Mouse (Mus musculus): ENCODE measurements around the gene Kcnk6.

DNA sequence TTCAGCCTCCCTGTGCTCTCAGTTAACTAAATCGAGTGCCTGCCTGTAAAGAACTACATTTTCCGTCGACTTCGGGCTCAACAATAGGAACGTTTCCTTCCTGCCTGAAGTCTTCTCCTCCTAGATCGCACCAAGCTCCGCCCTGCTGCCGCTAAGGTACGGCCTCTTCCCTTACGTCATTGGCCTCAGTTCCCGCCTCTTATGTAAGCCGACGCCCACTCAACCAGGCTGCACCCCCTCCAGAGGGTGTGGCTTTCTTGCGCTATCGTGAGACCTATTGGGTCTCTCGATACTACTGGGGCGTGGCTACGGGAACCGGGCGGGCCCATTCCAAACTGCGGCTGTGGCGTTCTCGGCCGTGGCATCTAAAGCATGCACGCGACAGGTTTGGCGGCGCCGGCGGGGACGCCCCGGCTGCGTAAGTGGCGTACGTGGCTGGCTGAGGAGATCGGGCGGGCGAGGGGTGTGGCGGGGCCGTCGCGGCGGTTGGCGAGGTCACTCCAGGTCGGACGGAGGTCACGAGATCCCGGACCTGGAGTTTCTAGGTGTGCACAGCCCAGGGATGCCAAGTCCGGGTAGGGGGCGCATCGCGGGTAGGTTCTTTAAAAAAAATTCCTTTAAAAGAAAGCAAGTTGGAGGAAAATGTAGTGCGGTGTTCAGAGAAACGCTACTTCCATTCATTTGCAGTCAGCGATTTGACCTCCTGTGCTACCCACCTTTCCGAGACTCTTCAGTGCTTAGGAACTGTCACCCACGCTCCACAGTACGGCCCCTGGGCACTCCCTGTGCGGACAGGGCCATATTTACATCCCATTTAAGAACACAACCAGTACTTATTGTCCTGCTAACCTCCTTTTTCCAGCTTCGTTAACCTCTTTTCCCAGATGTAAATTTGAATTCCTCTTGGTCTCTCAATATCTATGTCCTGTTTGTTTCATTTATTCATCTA lies 6.0 kb upstream of the Kcnk6 start, which contains the start of gene Yif1b:
- TF ChIP-seq CTCF (IDR thresholded peaks at IDR 0.05; ENCODE audit: low read depth, low read length) (0 out of 2 replicates have a peak, but pooled peaks have one; percentile 7), POLR2A (IDR thresholded peaks at IDR 0.05; ENCODE audit: extremely low read depth, insufficient read depth, low read length) (0 out of 2 replicates have a peak, but pooled peaks have one; percentile 6)
